Mouse (Mus musculus): ENCODE measurements around the gene Vrk3.

GRCm38 (mm10) chr7:44818164-44818563, 70.0 kb downstream of the Vrk3 start:
- TF ChIP-seq CTCF (IDR thresholded peaks at IDR 0.05; ENCODE audit: extremely low read depth, insufficient read depth, insufficient read length, insufficient replicate concordance) (no peak), POLR2A (IDR thresholded peaks at IDR 0.05; ENCODE audit: low read depth, low read length) (no peak)
